Mouse (Mus musculus) thymus, postnatal 0 days (tissue): ENCODE measurements around the gene Tmem201. TPM values are rescaled to one million over a fixed set of nuclear protein-coding genes. Genes with fewer than 3 reads are reported as not detected.

Source experiments
- DNase-seq: peaks from one replicate; pipeline ENCODE4 v3.0.0-alpha.2; 2015; ENCODE audit warnings: low spot score
- polyA plus RNA-seq: library from polyadenylated mRNA; unstranded; fragments of >200 nt; fragmentation: Nextera tagmentation; extraction: Ambion mirVana; gene quantifications from 2 replicates; pipeline ENCODE4 v1.2.1, GENCODE M21; 2015

Gene Tmem201
- polyA plus RNA-seq, 1 experiment from 2014 or later, result 11.7 TPM

- no peak for DNase-seq
Measured at GRCm38 (mm10) chr4:149749003-149749662, 11.3 kb upstream of the Tmem201 start.

GRCm38 (mm10) chr4:149744119-149744518 is 6.3 kb upstream of the Tmem201 start:
- DNase-seq, result no peak

- no peak for DNase-seq
Measured at GRCm38 (mm10) chr4:149742011-149742530, 4.2 kb upstream of the Tmem201 start.

GRCm38 (mm10) chr4:149740301-149740700 is 2.5 kb upstream of the Tmem201 start:
- DNase-seq, result no peak

GRCm38 (mm10) chr4:149739478-149739877 is 1.6 kb upstream of the Tmem201 start:
- DNase-seq, result no peak

- no peak for DNase-seq
Measured at GRCm38 (mm10) chr4:149736581-149736980, 1.3 kb downstream of the Tmem201 start.

- DNase-seq, result no peak
Measured at GRCm38 (mm10) chr4:149735624-149736250, 2.1 kb downstream of the Tmem201 start.

GRCm38 (mm10) chr4:149734730-149735475 is 2.9 kb downstream of the Tmem201 start:
- no peak for DNase-seq

GRCm38 (mm10) chr4:149734246-149734645 is 3.6 kb downstream of the Tmem201 start:
- DNase-seq, result no peak

- no peak for DNase-seq
Measured at GRCm38 (mm10) chr4:149733748-149734147, 4.1 kb downstream of the Tmem201 start.

GRCm38 (mm10) chr4:149732800-149733199 is 5.0 kb downstream of the Tmem201 start:
- DNase-seq, result no peak

- no peak for DNase-seq
Measured at GRCm38 (mm10) chr4:149732313-149732712, 5.5 kb downstream of the Tmem201 start.

- no peak for DNase-seq
Measured at GRCm38 (mm10) chr4:149730827-149731226, 7.0 kb downstream of the Tmem201 start.

GRCm38 (mm10) chr4:149728810-149729209 is 9.0 kb downstream of the Tmem201 start:
- no peak for DNase-seq

GRCm38 (mm10) chr4:149727636-149728035 is 10.2 kb downstream of the Tmem201 start:
- no peak for DNase-seq

GRCm38 (mm10) chr4:149725661-149726350 is 12.0 kb downstream of the Tmem201 start:
- DNase-seq, result peak; percentile 50

- DNase-seq, result no peak
Measured at GRCm38 (mm10) chr4:149724916-149725470, 12.9 kb downstream of the Tmem201 start.

- DNase-seq, result no peak
Measured at GRCm38 (mm10) chr4:149723855-149724731, 13.8 kb downstream of the Tmem201 start.

GRCm38 (mm10) chr4:149723021-149723390 is 14.8 kb downstream of the Tmem201 start:
- DNase-seq, result no peak
